ENCODE assay signal across 8 mouse cellular contexts in the genomic region with DNA sequence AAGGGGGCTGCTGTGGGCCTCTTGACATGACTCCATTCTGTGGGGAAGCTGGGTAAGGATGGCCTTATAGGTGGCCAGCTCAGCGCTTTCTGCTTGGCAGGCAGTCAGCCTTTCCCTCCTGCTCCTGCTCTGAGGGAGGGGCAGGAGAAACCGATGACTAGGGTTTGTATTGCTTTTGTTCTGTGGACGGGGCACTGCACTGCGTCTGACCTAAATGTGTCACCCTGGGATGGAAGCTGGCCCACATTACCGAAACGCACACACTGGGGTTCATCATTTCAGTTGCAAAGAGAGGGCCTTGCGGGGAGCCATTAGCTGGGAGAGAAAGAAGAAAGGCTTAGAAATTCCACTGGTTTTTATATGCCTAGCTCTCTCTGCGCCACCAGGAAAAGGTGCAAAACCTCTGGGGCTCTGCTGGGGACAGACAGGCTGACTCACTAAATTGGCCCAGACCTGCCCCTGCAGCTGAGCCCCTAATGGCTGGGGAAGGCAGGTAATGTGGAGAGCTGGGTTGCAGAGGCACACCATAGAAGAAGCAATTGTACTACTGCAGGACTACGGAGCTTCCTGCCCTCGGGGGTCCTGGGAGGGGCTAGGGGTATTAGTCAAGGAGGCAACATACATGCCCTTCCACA. TPM values are rescaled to one million over a fixed set of nuclear protein-coding genes. Genes with fewer than 3 reads are reported as not detected.
DNase-seq lines count a peak whose midpoint lies in the region; ATAC-seq lines count a peak whose summit lies in the region.

No protein-coding gene starts in this region.

- H3K27me3 ChIP-seq in liver, embryonic 12.5 days (replicated peaks): no peaks in the 10 kb centered on the region
- H3K27me3 ChIP-seq in heart, embryonic 15.5 days: no peaks in the 10 kb centered on the region
- no peaks in the 10 kb centered on the region for H3K27me3 ChIP-seq in midbrain, embryonic 14.5 days (ENCODE audit: control insufficient read depth, insufficient read depth, low read length)

- H3K4me2 ChIP-seq in liver, embryonic 12.5 days: peak overlapping the region; percentile 29
- peak overlapping the region; percentile 28 for H3K4me2 ChIP-seq in heart, embryonic 15.5 days
- peak overlapping the region; percentile 18; the same call in 1 of the 2 replicates for H3K4me2 ChIP-seq in midbrain, embryonic 14.5 days (ENCODE audit: low read length)

- no peaks in the 10 kb centered on the region for H3K9me3 ChIP-seq in liver, embryonic 12.5 days (replicated peaks)
- no peaks in the 10 kb centered on the region for H3K9me3 ChIP-seq in heart, embryonic 15.5 days (replicated peaks)
- no peaks in the 10 kb centered on the region for H3K9me3 ChIP-seq in midbrain, embryonic 14.5 days (ENCODE audit: control insufficient read depth, low read length)

- 27% methylated on average over 10 of the region's 10 CpGs for WGBS in liver, embryonic 12.5 days (ENCODE audit: insufficient replicate concordance)
- 23% methylated on average over 10 of the region's 10 CpGs for WGBS in heart, embryonic 15.5 days
- 9% methylated on average over 10 of the region's 10 CpGs for WGBS in midbrain, embryonic 14.5 days

- no peak overlapping the region for H3K4me3 ChIP-seq in liver, embryonic 12.5 days
- no peak overlapping the region for H3K4me3 ChIP-seq in heart, embryonic 15.5 days
- H3K4me3 ChIP-seq in midbrain, embryonic 14.5 days (replicated peaks; ENCODE audit: low read depth, low read length): no peak overlapping the region

- no peak for ATAC-seq in liver, embryonic 12.5 days
- peak; percentile 24; the same call in 1 of the 2 replicates for ATAC-seq in heart, embryonic 15.5 days (replicated peaks; ENCODE audit: insufficient number of reproducible peaks, insufficient read depth, low FRiP score, low read depth)
- ATAC-seq in midbrain, embryonic 14.5 days (ENCODE audit: low FRiP score, low TSS enrichment): peak; percentile 42; the same call in 1 of the 2 replicates

- DNase-seq in liver: no peak
- DNase-seq in cerebellum, adult 11-12 months: peak; percentile 74
- DNase-seq in midbrain, embryonic 14.5 days: peak; percentile 63
- DNase-seq in urinary bladder, postnatal 10 days (ENCODE audit: low spot score): no peak
- no peak for DNase-seq in spleen, adult 18-20 months
- no peak for DNase-seq in layer of hippocampus, adult 18-20 months (ENCODE audit: low spot score in 2 of 2)

- peaks cover 86% of the 10 kb centered on the region for H3K4me1 ChIP-seq in liver, embryonic 12.5 days
- peaks cover 87% of the 10 kb centered on the region for H3K4me1 ChIP-seq in heart, embryonic 15.5 days (replicated peaks)
- peaks cover 22% of the 10 kb centered on the region for H3K4me1 ChIP-seq in midbrain, embryonic 14.5 days (ENCODE audit: control insufficient read depth, insufficient read depth, low read length)

- H3K27ac ChIP-seq in liver, embryonic 12.5 days: peak overlapping the region; percentile 73
- H3K27ac ChIP-seq in heart, embryonic 15.5 days: peak overlapping the region; percentile 72
- H3K27ac ChIP-seq in midbrain, embryonic 14.5 days (replicated peaks; ENCODE audit: low read depth, low read length): peak overlapping the region; percentile 84

- H3K9ac ChIP-seq in liver, embryonic 12.5 days: peak overlapping the region; percentile 40; the same call in 1 of the 2 replicates
- H3K9ac ChIP-seq in heart, embryonic 15.5 days: 0 out of 2 replicates have a peak overlapping the region, but pooled peaks have one; percentile 25
- peak overlapping the region; percentile 32 for H3K9ac ChIP-seq in midbrain, embryonic 14.5 days (replicated peaks; ENCODE audit: low read length)

- peaks cover 5% of the 10 kb centered on the region for H3K36me3 ChIP-seq in liver, embryonic 12.5 days
- no peaks in the 10 kb centered on the region for H3K36me3 ChIP-seq in heart, embryonic 15.5 days
- no peaks in the 10 kb centered on the region for H3K36me3 ChIP-seq in midbrain, embryonic 14.5 days (ENCODE audit: control insufficient read depth, insufficient read depth, low read length)

RNA-seq across cellular contexts. Expression of gene Gramd4, which starts 55.3 kb away (rescaled TPM):
- polyA plus RNA-seq in liver, embryonic 12.5 days (2016; fragmentation: Nextera tagmentation; extraction: Ambion mirVana): 14.4 and 15.1 TPM in 2 replicates
- polyA plus RNA-seq in heart, embryonic 15.5 days (2015; fragmentation: Nextera tagmentation; extraction: Ambion mirVana): 16.9 and 19.5 TPM in 2 replicates
- polyA plus RNA-seq in midbrain, embryonic 14.5 days (2014; fragmentation: Nextera tagmentation; extraction: Ambion mirVana): 29.5 and 31.0 TPM in 2 replicates
- total RNA-seq in layer of hippocampus, adult 18-20 months (2021): 10 to 100 TPM; 30.7 to 34.5 TPM

Comparison
In these comparisons a context has a peak if more than half of its experiments do, and no peak if none do; other contexts are left out.
1. DNase-seq: peak in cerebellum, adult 11-12 months (single experiment) and midbrain, embryonic 14.5 days (single experiment); none in liver (single experiment), urinary bladder, postnatal 10 days (single experiment), spleen, adult 18-20 months (0 of 2) and layer of hippocampus, adult 18-20 months (0 of 2).
2. Peak in every context shown above with its lines, with median percentiles within 50 percentile points of each other: H3K27ac ChIP-seq, H3K4me2 ChIP-seq and H3K9ac ChIP-seq.